Mouse (Mus musculus) telencephalon, adult 2 months (tissue): ENCODE results near the gene Tnrc6c.

Experiments used
- DNase-seq: peaks from one replicate; pipeline ENCODE4 v3.0.0-alpha.2; 2011; ENCODE audit warnings: low read depth, low spot score

Tnrc6c gene

DNA sequence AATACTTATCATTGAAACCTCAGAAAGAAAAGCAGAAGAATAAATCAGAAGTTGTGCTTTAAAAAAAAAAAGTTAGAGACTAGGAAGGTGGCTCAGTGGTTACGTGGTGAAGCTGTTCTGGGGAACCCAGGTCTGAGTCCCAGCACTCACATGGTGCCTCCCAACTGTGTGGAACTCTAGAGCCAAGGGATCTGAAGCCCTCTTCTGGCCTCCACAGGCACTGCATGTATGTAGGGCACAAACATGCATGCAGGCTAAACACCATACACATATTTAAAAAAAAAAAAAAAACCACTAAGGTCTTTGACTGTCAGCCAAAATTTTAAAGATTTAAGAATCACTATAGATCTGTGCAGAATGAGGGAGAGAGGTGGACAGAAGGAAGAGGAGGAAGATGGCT, 20.4 kb downstream of the Tnrc6c start:
- DNase-seq = no peak

DNA sequence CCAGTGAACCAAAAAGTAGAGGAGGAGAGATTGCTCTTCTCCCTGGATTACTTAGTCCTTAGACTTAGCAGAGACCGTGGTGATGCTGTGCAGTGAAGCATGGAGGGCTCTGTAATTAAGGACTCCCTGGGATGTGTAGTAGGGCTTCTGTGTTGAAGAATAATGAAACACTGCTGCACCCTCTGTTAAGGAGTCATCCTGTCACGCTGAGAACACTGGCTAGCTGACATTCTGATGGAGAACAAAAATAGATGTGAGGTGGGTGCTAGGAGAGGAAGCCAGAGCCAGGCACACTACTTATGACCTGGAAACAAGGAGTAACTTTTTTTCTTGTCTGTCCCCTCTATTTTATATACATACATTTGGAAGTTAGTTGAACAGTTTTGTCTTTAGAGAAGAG, 22.6 kb downstream of the Tnrc6c start:
- DNase-seq = no peak

DNA sequence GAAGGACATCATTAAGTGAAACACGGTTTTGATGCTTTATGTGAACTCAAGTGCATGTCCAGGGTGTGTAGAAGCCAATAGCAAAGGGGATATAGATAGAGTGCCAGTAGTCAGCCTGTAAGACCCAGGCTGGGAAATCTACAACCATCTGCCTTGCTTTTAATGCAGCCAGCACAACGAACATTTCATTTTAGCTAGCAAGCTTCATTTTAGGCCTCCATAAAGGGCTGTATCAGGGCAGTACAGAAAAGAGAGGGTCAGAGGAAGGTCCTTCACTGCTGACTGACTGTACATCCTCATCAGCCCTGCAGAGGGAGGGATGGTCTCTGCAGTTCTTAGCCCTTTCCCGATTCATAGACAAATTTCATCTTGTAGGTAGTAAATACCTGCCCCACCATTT, 23.0 kb downstream of the Tnrc6c start:
- no peak for DNase-seq

DNA sequence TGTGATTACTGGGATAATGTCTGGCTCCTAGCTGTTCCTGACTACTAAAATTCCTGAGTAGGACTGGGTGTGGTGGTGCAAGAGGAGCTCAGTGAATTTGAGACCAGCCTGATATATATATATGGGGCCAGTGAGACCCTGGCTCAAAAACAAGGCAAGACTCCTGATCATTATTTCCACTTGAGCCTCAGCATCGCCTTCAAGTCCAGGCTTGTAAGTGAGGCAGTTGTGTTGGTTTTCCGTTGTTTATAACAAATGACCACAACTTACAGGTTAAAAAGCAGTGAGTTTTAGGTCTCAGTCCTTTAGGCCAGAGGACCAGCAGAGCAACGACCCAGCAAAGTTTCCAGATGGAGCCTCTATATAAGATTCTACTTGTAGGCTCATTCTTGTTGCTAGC, 23.5 kb downstream of the Tnrc6c start:
- DNase-seq = no peak

DNA sequence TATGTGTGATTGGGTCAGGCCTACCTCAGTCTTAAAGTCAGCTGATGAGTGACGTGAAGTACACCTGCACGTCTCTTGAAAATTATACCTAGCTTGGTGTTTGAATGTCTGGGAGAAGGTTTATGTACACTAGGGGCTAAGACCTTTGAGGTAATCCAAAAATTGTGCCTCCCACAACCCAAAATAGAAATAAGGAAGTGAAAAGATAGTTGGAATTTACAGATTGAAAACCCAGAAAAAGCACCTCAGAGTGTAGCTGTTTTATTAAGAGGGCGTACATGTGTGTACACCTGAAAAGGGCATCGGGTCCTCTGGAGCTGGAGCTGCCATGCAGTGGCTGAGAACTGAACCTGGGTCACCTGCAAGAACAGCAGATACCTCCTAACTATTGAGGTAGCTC, 24.1 kb downstream of the Tnrc6c start:
- DNase-seq = no peak

DNA sequence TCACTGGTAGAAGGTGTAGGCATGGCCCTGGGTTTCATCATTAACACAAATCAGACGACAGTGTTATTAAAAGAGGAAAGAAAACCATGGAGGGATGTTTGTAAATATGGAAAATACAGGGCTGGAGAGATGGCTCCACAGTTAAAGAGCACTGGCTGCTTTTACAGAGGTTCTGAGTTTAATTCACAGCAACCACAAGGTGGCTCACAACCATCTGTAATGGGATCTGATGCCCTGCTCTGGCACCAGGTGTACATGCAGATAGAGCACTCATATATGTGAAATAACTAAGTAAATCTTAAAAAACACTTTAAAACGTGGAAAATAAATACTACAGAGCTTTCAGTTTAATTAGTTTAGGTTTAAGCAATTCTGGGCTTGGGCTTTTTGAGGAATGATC, 24.7 kb downstream of the Tnrc6c start:
- DNase-seq = no peak

DNA sequence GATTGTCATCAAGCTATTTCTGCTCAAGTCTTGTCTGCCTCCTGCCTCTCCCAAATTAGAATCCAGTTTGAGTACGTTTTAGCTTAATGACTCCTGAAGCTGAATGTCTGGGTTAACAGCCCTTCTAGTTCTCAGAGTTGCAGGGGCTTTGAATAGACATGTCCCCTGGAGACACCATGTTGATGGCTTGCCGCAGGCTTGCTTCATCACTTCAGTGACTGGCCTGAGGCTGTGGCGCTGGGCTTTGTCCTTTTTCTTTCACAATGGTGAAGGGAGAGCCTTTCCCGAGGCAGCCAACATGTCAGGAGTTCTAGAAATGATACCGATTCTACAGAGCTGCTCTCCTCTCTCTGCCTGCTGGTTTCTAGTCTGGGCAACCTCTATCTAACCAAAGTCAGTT, 30.6 kb downstream of the Tnrc6c start:
- no peak for DNase-seq

DNA sequence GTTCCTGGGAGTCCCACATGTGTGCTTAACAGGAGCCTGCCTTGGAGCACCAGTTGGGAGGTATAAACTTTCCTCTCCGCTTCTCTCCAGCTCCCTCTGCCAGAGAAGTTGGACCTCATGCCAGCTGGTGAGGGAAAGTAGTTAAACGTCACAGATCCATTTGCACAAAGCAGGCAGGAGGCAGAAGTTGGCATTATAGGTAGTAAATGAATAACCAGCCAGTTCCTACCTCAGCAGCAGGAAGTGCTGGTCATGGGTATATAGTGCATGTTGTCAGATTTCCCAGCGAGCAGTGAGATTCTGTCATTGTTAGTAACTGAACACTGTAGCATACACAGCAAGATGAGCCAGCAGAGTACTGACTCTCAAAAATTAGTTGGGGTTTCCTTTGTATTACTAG, 31.4 kb downstream of the Tnrc6c start:
- DNase-seq = peak; percentile 47

DNA sequence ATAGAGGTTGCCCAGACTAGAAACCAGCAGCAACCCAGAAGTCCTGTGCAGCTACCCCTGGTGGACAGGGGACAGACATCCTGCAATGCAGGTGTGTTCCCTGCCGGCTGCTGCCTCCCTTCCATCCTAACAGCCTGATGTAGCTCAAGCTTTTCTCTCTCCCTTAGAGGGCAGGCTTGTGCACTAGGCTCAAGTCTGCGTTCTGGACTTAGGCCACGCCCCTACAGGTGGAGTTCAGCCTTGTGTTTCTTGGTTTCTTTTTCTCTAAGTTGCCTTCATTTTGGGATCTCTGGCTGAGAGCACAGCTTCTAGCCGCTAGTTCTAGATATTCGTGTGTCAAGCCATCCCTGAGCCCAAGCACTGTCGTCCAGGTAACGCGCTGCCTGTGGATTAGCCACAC, 31.9 kb downstream of the Tnrc6c start:
- no peak for DNase-seq

GRCm38 (mm10) chr11:117688603-117689002, 34.5 kb downstream of the Tnrc6c start:
- DNase-seq = no peak

- DNase-seq = no peak
Measured at GRCm38 (mm10) chr11:117691311-117691710, 37.2 kb downstream of the Tnrc6c start.

GRCm38 (mm10) chr11:117694050-117694449, 40.0 kb downstream of the Tnrc6c start:
- DNase-seq = no peak

GRCm38 (mm10) chr11:117696585-117696984, 42.5 kb downstream of the Tnrc6c start:
- no peak for DNase-seq

GRCm38 (mm10) chr11:117700871-117701270, 46.8 kb downstream of the Tnrc6c start:
- DNase-seq = no peak

GRCm38 (mm10) chr11:117706267-117706666, 52.2 kb downstream of the Tnrc6c start:
- DNase-seq = no peak

GRCm38 (mm10) chr11:117707238-117707637, 53.1 kb downstream of the Tnrc6c start:
- no peak for DNase-seq

- DNase-seq = peak; percentile 42
Measured at GRCm38 (mm10) chr11:117709308-117709707, 55.2 kb downstream of the Tnrc6c start.

DNA sequence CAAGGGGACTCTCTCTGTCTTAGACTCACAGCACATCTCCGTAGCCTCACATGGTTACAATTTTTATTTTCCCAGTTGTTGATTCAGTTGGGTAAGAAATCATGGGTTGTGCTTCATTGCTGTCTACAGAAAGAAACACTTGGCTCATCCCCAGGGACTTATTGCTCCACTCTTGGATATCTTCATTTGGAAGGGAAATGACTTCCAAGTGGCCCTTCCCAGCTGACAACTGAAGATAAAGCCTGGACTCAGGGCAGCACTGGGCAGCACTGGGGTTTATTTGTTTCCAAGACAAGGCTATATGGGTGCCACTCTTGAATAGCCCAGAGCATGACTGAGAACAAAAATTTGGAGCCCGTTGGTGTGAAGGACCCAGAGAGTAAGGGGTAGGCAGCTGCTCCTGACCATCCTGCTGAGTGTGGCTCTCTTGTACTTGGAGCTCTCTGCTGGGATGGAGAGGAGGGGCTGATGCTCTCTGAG, 56.8 kb downstream of the Tnrc6c start:
- DNase-seq = no peak

- DNase-seq = no peak
Measured at GRCm38 (mm10) chr11:117712065-117712464, 58.0 kb downstream of the Tnrc6c start.

DNA sequence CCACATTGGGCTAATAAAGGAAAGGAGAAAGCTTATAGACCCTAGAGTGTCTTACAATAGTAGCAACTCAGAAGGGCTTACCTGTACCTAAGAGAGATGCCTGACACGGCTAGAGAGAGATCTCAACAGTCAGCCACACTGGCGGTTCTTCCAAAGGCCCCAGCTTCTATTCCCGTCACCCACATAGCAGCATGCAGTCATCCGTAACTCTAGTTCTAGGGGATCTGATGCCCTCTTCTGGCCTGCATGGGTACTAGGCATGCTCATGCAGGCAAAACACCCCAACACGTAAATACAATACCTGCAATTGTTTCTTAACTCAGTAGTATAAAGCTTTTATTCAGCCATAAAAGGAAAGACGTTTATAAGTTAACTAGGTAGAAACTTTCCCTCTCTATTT, 59.3 kb downstream of the Tnrc6c start:
- no peak for DNase-seq

DNA sequence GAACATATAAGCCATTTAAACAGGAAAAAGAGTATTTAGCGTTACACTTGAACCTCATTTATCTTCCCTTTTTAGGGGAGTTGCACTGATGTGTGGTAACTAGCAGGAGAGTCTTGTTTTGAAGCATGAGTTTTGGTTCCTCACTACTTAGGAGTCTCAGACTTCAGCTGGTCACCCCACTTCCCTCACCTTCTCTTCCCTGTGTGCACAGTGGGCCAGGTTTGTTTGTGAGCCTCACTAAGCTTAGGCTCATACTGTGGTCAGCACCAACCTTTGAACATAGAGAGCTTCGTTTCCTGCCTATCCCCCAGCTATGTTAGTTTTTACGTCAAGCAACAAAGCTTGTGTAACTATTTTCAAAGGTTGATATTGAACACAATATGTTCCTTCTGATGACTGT, 64.7 kb downstream of the Tnrc6c start:
- no peak for DNase-seq

DNA sequence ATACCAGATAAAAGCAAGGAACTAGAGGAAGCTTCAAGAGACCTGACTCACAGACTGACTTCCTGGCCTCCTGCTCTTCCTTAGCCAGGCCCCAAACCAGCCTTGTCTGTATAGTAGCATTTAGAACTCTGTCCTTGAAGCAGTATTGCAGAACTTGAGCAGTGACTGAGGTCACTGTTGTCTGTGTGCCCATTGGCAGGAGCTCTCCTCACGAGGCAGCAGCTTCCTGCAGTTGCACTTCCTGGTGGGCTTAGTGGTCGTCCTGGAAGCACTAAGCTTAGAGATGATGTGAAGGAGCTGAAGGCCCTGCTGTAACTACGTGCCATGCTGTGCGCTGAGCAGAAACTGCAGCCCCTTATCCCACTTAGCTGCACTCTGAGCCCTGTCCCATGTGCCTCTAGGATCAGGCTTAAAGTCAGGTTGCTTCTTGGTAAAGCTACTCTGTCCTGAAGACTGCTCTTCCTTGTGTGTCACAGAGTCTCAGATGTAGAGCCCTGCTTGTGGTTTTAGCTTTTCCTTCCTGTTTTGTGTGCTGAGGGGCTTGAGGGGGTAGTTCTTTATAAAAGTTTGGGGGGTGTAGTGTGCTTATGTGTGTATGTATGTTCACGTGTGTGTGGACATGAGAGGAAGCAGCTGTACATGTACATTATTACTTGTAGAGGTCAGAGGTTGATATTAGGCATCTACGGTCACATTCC, 70.7 kb downstream of the Tnrc6c start:
- DNase-seq = no peak

GRCm38 (mm10) chr11:117727031-117727430, 72.9 kb downstream of the Tnrc6c start:
- no peak for DNase-seq

- DNase-seq = no peak
Measured at GRCm38 (mm10) chr11:117728245-117728644, 74.2 kb downstream of the Tnrc6c start.
